Mouse (Mus musculus) right cerebral cortex, postnatal 36 days (tissue): ENCODE measurements at regions not wholly inside any gene's neighbourhood (a gene's known extent, or its start where the extent isn't known, plus 50 kb on each side); places are given as distances from the start of the nearest gene placed in this dataset.
A peak's percentile ranks its signal among the peaks of the same experiment; 100 is the strongest.

Source experiments
- DNase-seq, 2 experiments: peaks; one replicate each; pipeline ENCODE4 v3.0.0; 2022; ENCODE audit warnings: low spot score in 2 of 2, mixed read lengths in 1 of 2

- DNase-seq, result peak; percentile 36 to 45
Observed at GRCm38 (mm10) chr14:120660321-120660781, 182.1 kb downstream of the Rap2a start.

DNA sequence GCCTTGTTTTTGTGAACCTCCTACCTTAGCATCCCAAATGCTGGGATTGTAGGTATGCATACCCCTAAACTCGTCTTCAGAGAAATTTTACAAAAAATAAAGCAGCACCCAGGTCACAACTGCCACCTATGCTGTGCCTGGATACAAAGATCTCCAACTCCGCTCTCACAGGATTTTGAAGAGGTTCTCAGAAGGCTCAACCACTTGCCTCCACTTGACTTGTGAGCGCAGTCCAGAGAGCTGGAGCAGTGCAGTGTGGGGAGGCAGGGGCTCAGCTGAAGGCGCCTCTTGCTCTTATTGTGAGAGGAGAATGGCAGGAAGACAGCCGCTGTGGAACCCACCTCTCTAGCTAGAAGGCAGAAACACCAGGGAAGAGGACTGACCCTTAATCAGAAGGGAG, 182.9 kb downstream of the Rap2a start:
- DNase-seq, result no peak

- peak in 1 of 2 experiments; percentile 12 for DNase-seq
Observed at GRCm38 (mm10) chr14:120669665-120670064, 191.4 kb downstream of the Rap2a start.

GRCm38 (mm10) chr14:120675752-120676151, 197.5 kb downstream of the Rap2a start:
- DNase-seq, result no peak

GRCm38 (mm10) chr14:120678533-120678932, 200.3 kb downstream of the Rap2a start:
- peak in 1 of 2 experiments; percentile 15 for DNase-seq

GRCm38 (mm10) chr14:120679072-120679471, 200.8 kb downstream of the Rap2a start:
- DNase-seq, result peak in 1 of 2 experiments; percentile 19

- DNase-seq, result no peak
Observed at GRCm38 (mm10) chr14:120680272-120680671, 202.0 kb downstream of the Rap2a start.

GRCm38 (mm10) chr14:120685263-120685662, 207.0 kb downstream of the Rap2a start:
- DNase-seq, result no peak

DNA sequence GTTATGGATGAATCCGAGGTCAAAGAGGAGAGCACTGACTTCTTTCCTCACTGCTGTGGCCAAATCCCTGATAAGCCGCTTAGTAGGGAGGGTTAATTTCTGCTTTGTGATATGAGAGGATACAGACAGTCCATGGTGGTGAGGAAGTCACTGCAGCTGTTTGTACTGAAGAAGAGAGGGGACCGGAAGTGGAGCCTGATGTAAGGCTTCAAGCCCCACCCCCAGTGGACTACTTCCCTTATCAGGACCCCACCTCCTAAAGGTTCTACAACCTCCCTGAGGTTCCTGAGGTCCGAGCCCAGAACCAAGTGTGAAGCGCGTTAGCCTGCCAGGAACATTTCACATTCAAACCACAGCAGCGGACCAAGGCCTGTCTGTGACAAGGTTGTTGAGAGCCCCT, 207.6 kb downstream of the Rap2a start:
- no peak for DNase-seq

- DNase-seq, result no peak
Observed at GRCm38 (mm10) chr14:120686751-120687150, 208.5 kb downstream of the Rap2a start.

DNA sequence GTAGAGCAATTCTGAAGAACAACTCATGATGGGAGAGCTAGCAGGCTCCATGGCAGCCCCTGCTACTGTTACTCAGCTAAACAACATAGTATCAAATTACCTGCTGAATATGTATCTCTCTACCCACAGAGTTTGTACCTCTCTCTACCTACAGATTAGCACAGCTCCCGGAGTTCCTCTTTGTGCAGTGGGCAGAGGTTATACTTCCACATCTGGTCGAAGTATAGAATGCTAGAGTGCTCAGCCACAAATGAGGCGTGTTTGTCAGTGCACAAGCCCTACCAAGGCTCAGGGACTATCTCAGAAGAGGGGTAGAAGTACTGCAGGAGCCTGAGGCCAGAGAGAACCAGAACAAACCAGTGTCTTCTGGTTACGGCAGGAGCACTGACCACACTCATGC, 211.6 kb upstream of the Ipo5 start:
- DNase-seq, result no peak

DNA sequence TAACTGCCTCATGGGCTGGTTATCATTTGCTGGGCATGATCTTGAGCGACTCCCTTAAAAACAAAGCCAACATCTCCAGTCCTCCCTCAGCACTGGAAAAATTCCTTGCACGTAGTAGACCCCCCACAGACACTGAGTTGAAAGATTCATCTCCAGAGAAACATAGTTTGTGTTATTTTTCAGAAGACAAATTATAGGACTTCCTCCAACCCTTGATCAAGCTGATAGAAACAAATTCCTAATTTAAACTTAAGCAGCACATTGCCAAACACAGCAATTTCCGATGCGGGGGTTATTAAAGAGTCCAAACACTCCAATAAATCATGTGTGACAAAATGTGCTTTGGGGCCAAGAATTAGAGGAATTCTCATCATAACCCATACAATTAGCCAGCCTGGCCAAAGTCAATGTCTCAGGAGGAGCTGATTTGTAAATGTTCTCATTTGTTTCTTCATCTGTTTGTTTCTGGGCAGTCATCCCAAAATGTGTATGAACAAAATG, 205.7 kb upstream of the Ipo5 start:
- no peak for DNase-seq

DNA sequence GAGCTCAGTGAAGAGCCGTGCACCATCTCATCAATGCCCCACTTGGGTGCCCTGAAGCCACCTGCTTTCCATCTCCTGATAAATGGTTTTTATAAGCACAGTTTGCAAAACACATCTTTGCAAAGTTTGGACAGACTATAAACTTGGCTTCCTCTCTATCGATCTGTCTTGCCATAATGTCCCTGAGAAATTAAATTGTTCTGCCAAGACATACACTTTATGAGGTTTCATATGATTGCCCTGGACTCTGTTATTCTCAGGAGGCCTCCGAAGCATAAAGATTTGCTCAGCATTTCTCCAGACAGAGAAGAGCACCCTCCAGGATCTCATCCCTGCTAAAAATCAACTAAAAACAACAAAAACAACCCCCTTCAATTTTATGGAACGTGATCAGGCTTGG, 200.2 kb upstream of the Ipo5 start:
- DNase-seq, result no peak

- DNase-seq, result no peak
Observed at GRCm38 (mm10) chr14:120720464-120721445, 190.3 kb upstream of the Ipo5 start.

GRCm38 (mm10) chr14:120721593-120722461, 189.2 kb upstream of the Ipo5 start:
- no peak for DNase-seq

- no peak for DNase-seq
Observed at GRCm38 (mm10) chr14:120722546-120723112, 188.4 kb upstream of the Ipo5 start.

- DNase-seq, result no peak
Observed at GRCm38 (mm10) chr14:120728107-120728506, 182.9 kb upstream of the Ipo5 start.

GRCm38 (mm10) chr14:120730226-120730625, 180.8 kb upstream of the Ipo5 start:
- no peak for DNase-seq

DNA sequence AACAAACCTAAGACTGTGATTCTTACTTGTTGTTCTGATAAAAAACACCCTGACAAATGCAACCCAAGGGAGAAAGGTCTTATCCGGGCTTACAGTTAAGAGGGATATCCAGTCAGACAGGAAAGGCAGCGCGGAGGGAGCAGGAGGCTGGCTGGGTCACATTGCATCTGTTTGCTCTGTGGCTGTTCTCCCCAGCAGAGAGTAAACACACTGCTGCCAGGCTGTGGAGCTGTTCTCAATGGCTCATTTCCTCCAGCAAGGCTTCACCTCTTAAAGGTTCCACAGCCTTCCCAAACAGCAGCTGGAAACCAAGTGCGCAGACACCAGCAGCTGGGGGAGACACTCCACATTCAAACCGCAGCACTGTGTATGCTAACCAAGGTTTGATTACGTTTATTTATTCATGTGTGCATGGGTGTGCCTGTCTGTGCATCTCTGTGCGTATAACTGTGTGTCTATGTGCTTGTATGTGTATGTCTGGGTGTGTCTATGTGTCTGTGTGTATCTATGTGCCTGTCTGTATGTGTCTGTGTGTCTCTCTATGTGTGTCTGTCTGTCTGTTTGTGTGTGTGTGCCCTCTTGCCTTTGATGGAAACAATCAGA, 179.2 kb upstream of the Ipo5 start:
- DNase-seq, result no peak

- DNase-seq, result no peak
Observed at GRCm38 (mm10) chr14:120732400-120733138, 178.5 kb upstream of the Ipo5 start.
